8 mouse cellular contexts compared by ENCODE assay signal in the genomic region with DNA sequence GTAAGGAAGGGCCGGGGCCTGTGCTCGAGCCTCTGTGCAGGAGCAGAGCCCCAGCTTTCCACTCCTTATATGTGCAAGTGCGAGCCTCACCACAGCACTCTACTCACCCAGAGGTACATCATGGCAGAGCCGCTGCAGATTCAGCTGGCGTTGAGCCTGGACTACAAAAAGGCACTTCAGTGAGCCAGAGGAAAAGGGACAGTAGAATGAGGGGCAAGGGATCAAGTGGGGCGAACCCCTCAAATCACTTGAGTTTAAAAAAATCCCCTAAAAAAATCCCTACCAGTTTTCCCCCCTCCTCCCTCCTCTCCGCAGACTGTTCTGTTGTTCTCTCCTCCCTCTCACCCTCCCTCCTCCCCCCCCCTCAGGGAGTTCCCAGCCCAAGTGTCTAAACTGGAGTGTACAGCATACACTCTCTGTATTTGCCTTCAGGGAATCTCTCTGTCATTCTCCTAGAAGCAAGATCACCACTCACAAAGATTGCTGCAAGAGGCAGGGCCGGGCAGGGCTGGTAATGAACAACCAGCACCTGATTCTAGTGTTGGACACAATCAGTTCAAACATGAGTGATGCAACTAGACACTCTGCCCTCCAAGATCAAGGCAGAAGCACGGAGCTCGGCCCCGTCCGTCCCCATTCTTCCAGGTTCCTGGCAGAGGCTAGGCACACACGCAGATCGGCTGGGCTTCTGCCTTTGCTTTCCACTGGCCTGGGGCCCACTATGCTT.
DNase-seq lines count a peak whose midpoint lies in the region; ATAC-seq and TF ChIP-seq lines count a peak whose summit lies in the region.

No protein-coding gene starts in this region.

- H3K4me1 ChIP-seq in hindbrain, embryonic 10.5 days (replicated peaks): peaks cover 45% of the 10 kb centered on the region
- H3K4me1 ChIP-seq in hindbrain, embryonic 11.5 days (replicated peaks; ENCODE audit: control insufficient read depth, insufficient read depth, low read length): no peaks in the 10 kb centered on the region
- peaks cover 20% of the 10 kb centered on the region for H3K4me1 ChIP-seq in forebrain, embryonic 14.5 days (ENCODE audit: control insufficient read depth, insufficient read depth, low read length)
- H3K4me1 ChIP-seq in hindbrain, postnatal 0 days (ENCODE audit: insufficient read depth, low read length): peaks cover 16% of the 10 kb centered on the region
- H3K4me1 ChIP-seq in liver, embryonic 12.5 days: peaks cover 14% of the 10 kb centered on the region
- H3K4me1 ChIP-seq in neural tube, embryonic 15.5 days: peaks cover 22% of the 10 kb centered on the region

- H3K9me3 ChIP-seq in hindbrain, embryonic 10.5 days: no peaks in the 10 kb centered on the region
- no peaks in the 10 kb centered on the region for H3K9me3 ChIP-seq in hindbrain, embryonic 11.5 days (ENCODE audit: control insufficient read depth, low read length)
- H3K9me3 ChIP-seq in forebrain, embryonic 14.5 days (replicated peaks; ENCODE audit: control insufficient read depth, low read length): no peaks in the 10 kb centered on the region
- no peaks in the 10 kb centered on the region for H3K9me3 ChIP-seq in hindbrain, postnatal 0 days (ENCODE audit: low read length)
- no peaks in the 10 kb centered on the region for H3K9me3 ChIP-seq in liver, embryonic 12.5 days (replicated peaks)
- no peaks in the 10 kb centered on the region for H3K9me3 ChIP-seq in neural tube, embryonic 15.5 days (replicated peaks)

- no peak overlapping the region for H3K9ac ChIP-seq in hindbrain, embryonic 11.5 days (ENCODE audit: low read depth, low read length)
- no peak overlapping the region for H3K9ac ChIP-seq in forebrain, embryonic 14.5 days (ENCODE audit: low read length)
- H3K9ac ChIP-seq in hindbrain, postnatal 0 days (replicated peaks; ENCODE audit: low read length): peak overlapping the region; percentile 28; the same call in 1 of the 2 replicates
- no peak overlapping the region for H3K9ac ChIP-seq in liver, embryonic 12.5 days
- H3K9ac ChIP-seq in neural tube, embryonic 15.5 days (replicated peaks): 0 out of 2 replicates have a peak overlapping the region, but pooled peaks have one; percentile 20

- no peak overlapping the region for H3K4me2 ChIP-seq in hindbrain, embryonic 11.5 days (replicated peaks; ENCODE audit: low read depth, low read length)
- H3K4me2 ChIP-seq in forebrain, embryonic 14.5 days (ENCODE audit: low read length): no peak overlapping the region
- H3K4me2 ChIP-seq in hindbrain, postnatal 0 days (ENCODE audit: low read depth, low read length): 0 out of 2 replicates have a peak overlapping the region, but pooled peaks have one; percentile 21
- peak overlapping the region; percentile 24 for H3K4me2 ChIP-seq in liver, embryonic 12.5 days
- H3K4me2 ChIP-seq in neural tube, embryonic 15.5 days: no peak overlapping the region; the same call in 1 of the 2 replicates

- peak; percentile 13 for DNase-seq in hindbrain, embryonic 10.5 days (ENCODE audit: low spot score)
- DNase-seq in hindbrain, embryonic 11.5 days (ENCODE audit: low spot score): no peak
- DNase-seq in forebrain, embryonic 14.5 days (ENCODE audit: low spot score): peak; percentile 34
- DNase-seq in hindbrain, postnatal 0 days (ENCODE audit: low spot score): peak; percentile 45
- no peak for DNase-seq in layer of hippocampus, postnatal 14 days (ENCODE audit: low spot score in 2 of 2)
- no peak for DNase-seq in spleen, postnatal 36 days (ENCODE audit: low spot score in 2 of 2)

- peaks cover 4% of the 10 kb centered on the region; the same call in 1 of the 2 replicates for H3K36me3 ChIP-seq in hindbrain, embryonic 10.5 days
- H3K36me3 ChIP-seq in hindbrain, embryonic 11.5 days (ENCODE audit: control insufficient read depth, insufficient read depth, low read length): no peaks in the 10 kb centered on the region
- H3K36me3 ChIP-seq in forebrain, embryonic 14.5 days (ENCODE audit: control insufficient read depth, insufficient read depth, low read length): no peaks in the 10 kb centered on the region
- no peaks in the 10 kb centered on the region for H3K36me3 ChIP-seq in hindbrain, postnatal 0 days (ENCODE audit: insufficient read depth, low read length)
- no peaks in the 10 kb centered on the region for H3K36me3 ChIP-seq in liver, embryonic 12.5 days
- no peaks in the 10 kb centered on the region for H3K36me3 ChIP-seq in neural tube, embryonic 15.5 days

- H3K4me3 ChIP-seq in hindbrain, embryonic 10.5 days: no peak overlapping the region
- no peak overlapping the region for H3K4me3 ChIP-seq in hindbrain, embryonic 11.5 days (ENCODE audit: low read depth, low read length)
- no peak overlapping the region for H3K4me3 ChIP-seq in forebrain, embryonic 14.5 days (ENCODE audit: low read depth, low read length)
- H3K4me3 ChIP-seq in hindbrain, postnatal 0 days (ENCODE audit: low read length): no peak overlapping the region
- no peak overlapping the region for H3K4me3 ChIP-seq in liver, embryonic 12.5 days
- H3K4me3 ChIP-seq in neural tube, embryonic 15.5 days (replicated peaks): no peak overlapping the region

- 71% methylated on average over 14 of the region's 14 CpGs for WGBS in hindbrain, embryonic 10.5 days
- WGBS in hindbrain, embryonic 11.5 days: 69% methylated on average over 14 of the region's 14 CpGs
- 47% methylated on average over 14 of the region's 14 CpGs for WGBS in forebrain, embryonic 14.5 days
- WGBS in hindbrain, postnatal 0 days: 41% methylated on average over 14 of the region's 14 CpGs
- 61% methylated on average over 14 of the region's 14 CpGs for WGBS in liver, embryonic 12.5 days (ENCODE audit: insufficient replicate concordance)
- 56% methylated on average over 14 of the region's 14 CpGs for WGBS in neural tube, embryonic 15.5 days

- no peaks in the 10 kb centered on the region for H3K27me3 ChIP-seq in hindbrain, embryonic 10.5 days (ENCODE audit: insufficient read depth, poor library complexity, severe bottlenecking)
- H3K27me3 ChIP-seq in hindbrain, embryonic 11.5 days (ENCODE audit: control insufficient read depth, insufficient read depth, low read length): no peaks in the 10 kb centered on the region
- no peaks in the 10 kb centered on the region for H3K27me3 ChIP-seq in forebrain, embryonic 14.5 days (replicated peaks; ENCODE audit: control insufficient read depth, insufficient read depth, low read length)
- H3K27me3 ChIP-seq in hindbrain, postnatal 0 days (ENCODE audit: insufficient read depth, low read length): no peaks in the 10 kb centered on the region
- no peaks in the 10 kb centered on the region for H3K27me3 ChIP-seq in liver, embryonic 12.5 days (replicated peaks)
- no peaks in the 10 kb centered on the region for H3K27me3 ChIP-seq in neural tube, embryonic 15.5 days (replicated peaks)

- TF ChIP-seq CTCF in hindbrain, postnatal 0 days (IDR thresholded peaks at IDR 0.05; ENCODE audit: low read depth): no peak

- ATAC-seq in hindbrain, embryonic 11.5 days (ENCODE audit: low FRiP score): no peak
- peak; percentile 73 for ATAC-seq in forebrain, embryonic 14.5 days
- no peak for ATAC-seq in hindbrain, postnatal 0 days
- ATAC-seq in liver, embryonic 12.5 days: peak; percentile 67
- no peak for ATAC-seq in neural tube, embryonic 15.5 days (ENCODE audit: low FRiP score)

- H3K27ac ChIP-seq in hindbrain, embryonic 10.5 days: peak overlapping the region; percentile 50; the same call in 1 of the 2 replicates
- no peak overlapping the region for H3K27ac ChIP-seq in hindbrain, embryonic 11.5 days (ENCODE audit: low read depth, low read length)
- H3K27ac ChIP-seq in forebrain, embryonic 14.5 days (ENCODE audit: low read depth, low read length): no peak overlapping the region
- H3K27ac ChIP-seq in hindbrain, postnatal 0 days: peak overlapping the region; percentile 46; the same call in 1 of the 2 replicates
- H3K27ac ChIP-seq in liver, embryonic 12.5 days: peak overlapping the region; percentile 67
- peak overlapping the region; percentile 60 for H3K27ac ChIP-seq in neural tube, embryonic 15.5 days (replicated peaks)

Comparison
In these comparisons a context has a peak if more than half of its experiments do, and no peak if none do; other contexts are left out.
1. DNase-seq: peak in hindbrain, embryonic 10.5 days (single experiment), forebrain, embryonic 14.5 days (single experiment) and hindbrain, postnatal 0 days (single experiment); none in hindbrain, embryonic 11.5 days (single experiment), layer of hippocampus, postnatal 14 days (0 of 2) and spleen, postnatal 36 days (0 of 2).
2. H3K27ac ChIP-seq: peak in hindbrain, embryonic 10.5 days (single experiment), hindbrain, postnatal 0 days (single experiment), liver, embryonic 12.5 days (single experiment) and neural tube, embryonic 15.5 days (single experiment); none in hindbrain, embryonic 11.5 days (single experiment) and forebrain, embryonic 14.5 days (single experiment).
3. H3K4me2 ChIP-seq: peak in hindbrain, postnatal 0 days (single experiment) and liver, embryonic 12.5 days (single experiment); none in hindbrain, embryonic 11.5 days (single experiment), forebrain, embryonic 14.5 days (single experiment) and neural tube, embryonic 15.5 days (single experiment).
4. H3K9ac ChIP-seq: peak in hindbrain, postnatal 0 days (single experiment) and neural tube, embryonic 15.5 days (single experiment); none in hindbrain, embryonic 11.5 days (single experiment), forebrain, embryonic 14.5 days (single experiment) and liver, embryonic 12.5 days (single experiment).
5. ATAC-seq: peak in forebrain, embryonic 14.5 days (single experiment) and liver, embryonic 12.5 days (single experiment); none in hindbrain, embryonic 11.5 days (single experiment), hindbrain, postnatal 0 days (single experiment) and neural tube, embryonic 15.5 days (single experiment).